Mouse (Mus musculus): Measurements from ENCODE around the gene Ate1.

DNA sequence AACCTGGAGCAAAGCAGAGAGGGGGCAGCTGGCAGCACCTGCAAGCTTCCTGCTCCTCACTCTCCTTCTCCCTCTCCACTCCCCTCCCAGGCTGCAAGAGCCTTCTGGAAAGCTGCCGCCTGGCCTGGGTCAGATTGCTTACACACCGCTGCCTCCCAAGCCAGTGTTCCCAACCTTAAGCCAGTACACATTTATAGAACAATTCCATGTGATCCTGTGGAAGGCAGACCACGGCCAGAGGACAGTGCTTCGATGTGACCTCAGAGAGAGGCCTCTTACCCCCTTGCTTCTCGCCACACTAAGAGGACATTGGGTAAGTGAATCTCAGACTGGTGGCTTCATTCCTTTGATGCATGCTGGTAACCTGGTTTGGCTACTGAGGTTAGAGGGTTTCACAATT is 32.6 kb upstream of the Ate1 start:
- TF ChIP-seq POLR2A (IDR thresholded peaks at IDR 0.05; ENCODE audit: low read depth, low read length) (no peak), CTCF (conservative IDR thresholded peaks at IDR 0.05; ENCODE audit: insufficient read depth, insufficient read length, low read depth, low read length) (no peak)
